ENCODE assay signal across 9 mouse cellular contexts in the genomic region with DNA sequence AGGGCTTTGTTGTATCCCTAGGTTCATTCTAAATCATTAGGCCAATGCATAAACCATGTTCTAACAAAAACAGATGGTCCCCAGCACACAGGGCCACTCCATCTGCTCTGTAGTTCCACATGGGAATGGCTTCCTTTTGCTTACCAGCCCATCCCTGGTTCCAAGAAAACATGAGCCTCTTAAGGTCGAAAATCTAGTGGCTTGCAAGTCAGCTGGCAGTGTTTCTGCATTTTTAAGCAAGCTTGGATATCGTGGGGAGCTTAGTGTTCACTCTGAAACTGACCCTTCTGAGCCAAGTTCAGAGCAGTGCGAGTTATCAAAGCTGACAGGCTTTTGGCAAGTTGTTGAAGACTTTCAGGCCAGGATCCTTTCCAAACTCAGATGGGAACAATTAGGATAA.
DNase-seq lines count a peak whose midpoint lies in the region; ATAC-seq and TF ChIP-seq lines count a peak whose summit lies in the region.
"Had no signal": no experiment of that assay in that cellular context is flagged by ENCODE, and none has a peak within 500 bp of the region (broad histone marks: within the 10 kb centered on the region; RNA-seq: fewer than 3 reads in every experiment).

No protein-coding gene starts in this region.

- peak; percentile 26 for DNase-seq in adrenal gland, adult 2 months
- DNase-seq in adrenal gland, adult 18-20 months (ENCODE audit: low spot score in 2 of 2) = no peak
- DNase-seq in cerebellum, postnatal 14 days = peak; percentile 72 to 86
- DNase-seq in kidney, postnatal 0 days (ENCODE audit: low spot score) = peak; percentile 89
- DNase-seq in lung, postnatal 25 days (ENCODE audit: low spot score) = peak; percentile 67
- DNase-seq in right cerebral cortex, postnatal 4 days = no peak

- H3K36me3 ChIP-seq in heart, embryonic 12.5 days = no peaks in the 10 kb centered on the region
- H3K36me3 ChIP-seq in kidney, postnatal 0 days (ENCODE audit: insufficient read depth, low read length) = no peaks in the 10 kb centered on the region
- H3K36me3 ChIP-seq: midbrain, embryonic 12.5 days had no signal

- H3K4me1 ChIP-seq in heart, embryonic 12.5 days (replicated peaks) = 0 out of 2 replicates have a peak, but pooled peaks cover 4% of the 10 kb centered on the region
- no peaks in the 10 kb centered on the region for H3K4me1 ChIP-seq in kidney, postnatal 0 days (replicated peaks; ENCODE audit: insufficient read depth, low read length)
- H3K4me1 ChIP-seq: midbrain, embryonic 12.5 days had no signal

- WGBS in heart, embryonic 12.5 days = 18% methylated on average over 3 of the region's 3 CpGs
- WGBS in kidney, postnatal 0 days = 36% methylated on average over 3 of the region's 3 CpGs

- H3K27ac ChIP-seq in heart, embryonic 12.5 days (ENCODE audit: poor library complexity, severe bottlenecking) = peak overlapping the region; percentile 75
- H3K27ac ChIP-seq in kidney, postnatal 0 days = no peak overlapping the region
- H3K27ac ChIP-seq: midbrain, embryonic 12.5 days had no signal

- TF ChIP-seq CTCF in kidney, postnatal 0 days (IDR thresholded peaks at IDR 0.05; ENCODE audit: low read depth) = no peak

- no peak overlapping the region for H3K4me2 ChIP-seq in heart, embryonic 12.5 days
- no peak overlapping the region for H3K4me2 ChIP-seq in kidney, postnatal 0 days (ENCODE audit: low read length)
- H3K4me2 ChIP-seq: midbrain, embryonic 12.5 days had no signal

- no peaks in the 10 kb centered on the region for H3K27me3 ChIP-seq in heart, embryonic 12.5 days (replicated peaks)
- H3K27me3 ChIP-seq in kidney, postnatal 0 days (ENCODE audit: insufficient read depth, low read length) = no peaks in the 10 kb centered on the region
- H3K27me3 ChIP-seq: midbrain, embryonic 12.5 days had no signal

- no peak overlapping the region for H3K4me3 ChIP-seq in heart, embryonic 12.5 days
- H3K4me3 ChIP-seq in kidney, postnatal 0 days (replicated peaks; ENCODE audit: low read depth, low read length) = no peak overlapping the region
- H3K4me3 ChIP-seq: midbrain, embryonic 12.5 days had no signal

- no peaks in the 10 kb centered on the region for H3K9me3 ChIP-seq in heart, embryonic 12.5 days (replicated peaks)
- H3K9me3 ChIP-seq in kidney, postnatal 0 days (replicated peaks; ENCODE audit: low read length) = no peaks in the 10 kb centered on the region
- H3K9me3 ChIP-seq: midbrain, embryonic 12.5 days had no signal

- peak; percentile 39; the same call in 1 of the 2 replicates for ATAC-seq in heart, embryonic 12.5 days (ENCODE audit: insufficient number of reproducible peaks, low FRiP score)
- no peak; the same call in 1 of the 2 replicates for ATAC-seq in kidney, postnatal 0 days (replicated peaks; ENCODE audit: low FRiP score, low read depth)
- no peak for ATAC-seq in megakaryocyte progenitor cell, adult 5-6 weeks (replicated peaks; ENCODE audit: poor library complexity)

- H3K9ac ChIP-seq in heart, embryonic 12.5 days = no peak overlapping the region
- H3K9ac ChIP-seq in kidney, postnatal 0 days (ENCODE audit: low read depth, low read length) = no peak overlapping the region
- H3K9ac ChIP-seq: midbrain, embryonic 12.5 days had no signal

Comparison
In these comparisons a context has a peak if more than half of its experiments do, and no peak if none do; other contexts are left out.
1. DNase-seq: peak in adrenal gland, adult 2 months (single experiment), cerebellum, postnatal 14 days (2 of 2), kidney, postnatal 0 days (single experiment) and lung, postnatal 25 days (single experiment); none in adrenal gland, adult 18-20 months (0 of 2) and right cerebral cortex, postnatal 4 days (single experiment).